Mouse (Mus musculus) cerebellum, postnatal 14 days (tissue): Measurements from ENCODE around the gene Mmp9.

Source experiments
- DNase-seq, 2 experiments: peaks; one replicate each; pipeline ENCODE4 v3.0.0; 2021; ENCODE audit warnings: mixed read lengths in 2 of 2

The Mmp9 gene

DNA sequence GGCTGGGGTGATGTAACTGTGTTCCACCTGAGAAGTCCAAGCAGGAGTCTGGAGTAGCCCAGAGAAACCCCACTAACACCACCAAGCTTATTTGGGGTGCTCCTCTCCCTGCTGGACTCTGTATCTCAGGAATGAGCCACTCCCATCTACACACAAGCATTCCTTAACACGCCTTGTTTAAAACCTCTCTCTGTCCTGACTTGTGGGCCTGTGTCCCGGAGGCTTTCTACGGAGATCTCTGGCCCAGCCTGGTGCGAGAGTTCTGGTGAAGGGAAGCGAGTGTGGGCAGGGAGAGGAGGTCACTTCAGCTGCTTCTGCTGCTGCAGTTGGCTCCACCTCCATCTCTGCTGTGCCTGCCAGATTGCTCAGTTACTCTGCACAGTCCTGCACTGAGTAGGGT is 15.6 kb downstream of the Mmp9 start:
- DNase-seq, result no peak

DNA sequence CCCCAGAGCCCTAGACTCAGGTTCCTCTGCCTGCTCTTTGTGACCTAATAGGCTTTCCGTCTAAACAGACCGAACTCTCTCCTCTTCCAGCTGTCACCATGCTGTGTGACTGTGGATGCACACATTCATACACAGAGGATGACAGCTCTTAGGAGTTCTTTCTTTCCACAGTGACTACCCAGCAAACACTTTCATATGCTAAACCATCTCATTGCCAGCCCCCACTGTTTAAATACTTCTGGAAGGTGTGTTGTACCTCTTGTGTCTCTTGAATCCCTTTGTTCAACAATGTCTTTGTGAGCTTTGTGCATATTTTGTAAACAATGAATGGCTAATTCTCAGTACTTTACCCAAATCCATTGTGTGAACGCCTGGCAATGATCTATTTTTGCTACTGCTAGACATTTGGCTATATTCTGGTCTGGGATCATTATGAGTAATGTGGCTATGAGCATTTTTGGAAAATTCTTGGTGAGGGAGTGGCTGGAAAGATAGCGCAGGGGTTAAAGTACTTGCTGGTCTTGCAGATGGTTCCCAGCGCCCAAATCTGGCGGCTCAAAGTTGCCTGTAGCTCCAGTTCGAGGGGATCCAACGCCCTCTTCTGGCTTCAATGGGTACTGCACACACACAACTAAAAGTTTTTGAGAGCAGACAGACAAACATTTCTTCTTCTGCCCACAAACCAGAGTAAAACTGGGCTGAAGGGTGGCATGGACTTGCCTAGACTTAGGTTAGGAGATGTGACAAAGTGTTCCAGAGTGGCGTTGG is 17.2 kb downstream of the Mmp9 start:
- peak in 1 of 2 experiments; percentile 4 for DNase-seq

- DNase-seq, result peak; percentile 80 to 81
Observed at GRCm38 (mm10) chr2:164960716-164961441, 20.3 kb downstream of the Mmp9 start, which contains the start of gene Slc12a5. Gene Slc12a5, plus strand, starts transcription at chr2:164960802.

DNA sequence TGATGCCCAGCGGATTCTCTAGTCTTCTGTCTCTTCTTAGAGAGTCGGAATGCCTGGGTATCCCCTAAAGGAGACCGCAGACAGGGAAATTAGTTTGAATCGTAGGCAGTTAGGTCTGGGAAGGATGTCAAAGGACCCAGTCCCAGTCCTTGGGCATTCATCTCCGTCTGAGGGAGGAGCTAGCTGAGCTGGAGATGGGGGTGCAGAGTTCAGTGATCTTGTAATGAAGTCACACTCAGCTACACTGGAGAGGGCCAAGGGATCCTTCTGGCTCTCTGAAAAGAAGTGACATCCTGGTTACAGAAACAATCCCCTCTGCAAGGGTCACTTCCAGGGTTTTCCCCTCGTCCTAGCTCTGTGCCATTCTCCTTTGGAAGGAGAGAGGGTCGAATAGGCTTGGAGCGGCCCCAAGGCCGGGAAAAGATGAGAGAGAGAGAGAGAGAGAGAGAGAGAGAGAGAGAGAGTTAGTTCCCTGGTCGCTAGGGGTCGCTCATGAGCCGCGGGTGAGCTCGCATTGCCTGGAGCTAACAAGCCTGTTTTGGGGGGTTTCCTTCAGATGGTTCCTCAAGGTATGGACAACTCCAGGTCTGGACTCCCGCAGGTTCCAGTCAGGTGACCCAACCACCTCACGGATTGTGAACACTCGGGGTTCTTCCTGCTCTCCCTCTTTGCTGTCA is 21.1 kb downstream of the Mmp9 start:
- peak; percentile 89 to 96 for DNase-seq

GRCm38 (mm10) chr2:164962183-164962580 is 21.6 kb downstream of the Mmp9 start:
- DNase-seq, result no peak

DNA sequence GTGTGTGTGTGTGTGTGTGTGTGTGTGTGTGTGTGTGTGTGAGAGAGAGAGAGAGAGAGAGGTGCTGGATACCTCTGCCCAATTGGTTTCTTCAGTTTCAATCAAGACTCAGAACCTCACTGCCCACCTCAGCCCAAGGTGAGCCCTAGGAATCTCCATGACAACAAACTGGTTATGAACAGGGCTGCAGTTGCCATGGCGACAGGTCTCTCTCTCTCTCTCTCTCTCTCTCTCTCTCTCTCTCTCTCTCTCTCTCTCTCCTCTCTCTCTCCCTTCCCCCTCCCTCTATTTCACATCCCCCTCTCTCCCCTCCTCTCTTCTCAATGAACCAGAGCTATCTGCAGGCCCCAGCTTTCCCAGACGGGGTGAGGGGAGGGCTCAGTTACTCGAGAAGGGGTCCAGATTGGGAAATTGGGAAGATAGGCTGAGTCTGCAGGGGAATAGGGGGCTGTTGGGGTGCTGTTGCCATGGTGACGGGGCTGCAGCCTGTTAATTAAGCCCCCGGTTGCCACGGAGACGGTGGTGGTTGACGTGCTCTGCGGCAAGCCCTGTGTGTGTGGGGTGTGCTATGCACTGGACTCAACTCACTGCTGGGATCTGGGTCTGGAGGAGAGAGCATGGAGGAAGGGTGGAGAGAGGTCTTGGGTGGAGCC is 23.8 kb downstream of the Mmp9 start:
- peak; percentile 46 to 71 for DNase-seq

- DNase-seq, result no peak
Observed at GRCm38 (mm10) chr2:164964981-164965380, 24.4 kb downstream of the Mmp9 start.

- DNase-seq, result no peak
Observed at GRCm38 (mm10) chr2:164966381-164966780, 25.8 kb downstream of the Mmp9 start.

DNA sequence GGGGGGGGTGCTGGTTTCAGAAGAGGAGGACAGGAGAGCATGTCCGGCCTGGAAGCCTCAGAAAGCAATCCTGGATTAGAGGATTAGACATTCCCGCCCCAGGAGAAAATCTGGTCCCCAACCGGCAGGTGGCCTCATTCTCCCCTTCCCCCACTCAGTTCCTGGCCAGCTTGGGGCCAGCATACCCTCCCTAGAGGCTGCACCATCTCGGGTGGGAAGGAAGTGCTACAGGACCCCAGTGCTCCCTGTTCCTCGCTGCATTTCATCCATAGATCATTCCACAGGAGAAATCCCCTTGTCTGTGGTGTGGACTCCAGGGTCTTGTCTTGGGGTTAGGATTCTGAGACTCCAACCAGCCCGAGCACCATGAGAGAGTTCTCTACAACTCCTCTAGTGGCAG is 26.6 kb downstream of the Mmp9 start:
- DNase-seq, result peak in 1 of 2 experiments; percentile 45

- DNase-seq, result peak; percentile 87 to 90
Observed at GRCm38 (mm10) chr2:164967761-164968440, 27.3 kb downstream of the Mmp9 start.

- DNase-seq, result peak; percentile 69 to 70
Observed at GRCm38 (mm10) chr2:164968451-164968851, 27.9 kb downstream of the Mmp9 start.

DNA sequence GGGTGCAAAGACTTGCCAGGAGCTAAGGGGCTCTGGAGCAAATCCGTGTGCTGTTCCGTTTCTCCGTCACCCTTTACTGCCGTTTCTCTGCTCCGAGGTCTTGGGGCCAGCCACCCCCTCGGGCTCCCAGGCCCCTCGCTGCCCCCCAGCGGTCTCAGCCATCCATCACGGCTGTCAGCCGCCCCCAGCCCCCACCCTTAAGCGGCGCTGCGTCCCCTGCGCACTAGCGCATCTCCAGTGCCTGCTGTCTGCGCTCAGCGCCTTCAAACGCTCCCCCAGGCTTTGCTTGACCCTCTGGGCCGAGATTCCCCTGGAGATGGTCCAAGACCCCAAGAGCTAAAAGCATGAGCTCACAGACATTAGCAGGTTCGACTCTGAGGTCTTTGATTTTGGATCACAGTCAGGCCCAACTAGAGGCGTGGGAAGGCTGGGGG is 28.8 kb downstream of the Mmp9 start:
- DNase-seq, result peak; percentile 67 to 68

DNA sequence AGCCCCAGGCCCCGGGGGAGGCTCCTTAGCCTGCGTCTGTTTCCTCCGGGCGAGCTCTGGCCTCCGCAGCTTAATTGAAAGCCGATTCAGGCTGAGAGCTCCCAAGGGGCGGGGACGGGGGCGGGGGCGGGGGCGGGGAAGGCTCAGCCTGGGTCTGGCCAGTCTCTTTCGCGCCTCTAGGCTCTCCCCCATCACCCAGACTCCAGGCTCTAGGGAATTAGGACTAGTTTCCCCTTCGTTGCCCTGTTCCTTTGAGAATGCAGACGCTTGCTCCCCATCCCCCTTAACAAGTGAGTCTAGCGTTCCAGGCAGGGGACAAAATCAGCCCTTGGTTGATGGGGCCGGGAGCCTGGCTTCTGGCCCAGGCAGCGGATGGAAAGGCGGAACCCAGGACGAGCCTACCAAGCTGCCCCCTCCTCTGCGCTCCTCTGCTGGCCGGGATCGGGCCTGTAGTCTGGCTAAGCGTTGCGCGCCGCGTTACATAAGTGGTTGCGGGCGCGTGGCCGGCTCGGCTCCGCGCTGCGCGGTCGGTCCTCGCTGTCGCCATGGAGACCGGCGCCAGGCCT is 30.1 kb downstream of the Mmp9 start:
- DNase-seq, result peak; percentile 86 to 91

- no peak for DNase-seq
Observed at GRCm38 (mm10) chr2:164972646-164973045, 32.1 kb downstream of the Mmp9 start.

GRCm38 (mm10) chr2:164975611-164976010 is 35.0 kb downstream of the Mmp9 start:
- peak; percentile 66 to 75 for DNase-seq

GRCm38 (mm10) chr2:164979749-164980148 is 39.2 kb downstream of the Mmp9 start:
- DNase-seq, result no peak

DNA sequence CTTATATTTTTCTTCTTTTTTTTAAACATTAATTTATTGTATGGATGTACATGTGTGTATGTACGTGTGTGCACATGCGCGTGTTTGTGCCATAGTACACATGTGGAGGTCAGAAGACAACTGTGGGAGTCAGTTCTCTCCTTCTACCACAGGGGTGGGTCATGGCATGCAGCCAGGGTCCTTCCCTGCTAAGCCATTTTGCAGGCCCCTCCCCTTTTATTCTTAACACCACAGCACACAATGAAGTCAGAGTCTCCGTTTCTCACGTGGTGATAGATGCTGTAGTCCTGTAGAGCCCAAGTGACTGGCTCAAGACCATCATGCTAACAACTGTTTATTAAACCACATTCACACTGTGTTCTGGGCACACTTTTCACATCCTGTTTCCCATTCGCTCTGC is 45.4 kb downstream of the Mmp9 start:
- DNase-seq, result peak; percentile 47 to 68

- peak; percentile 75 to 81 for DNase-seq
Observed at GRCm38 (mm10) chr2:164986371-164987027, 45.9 kb downstream of the Mmp9 start.

DNA sequence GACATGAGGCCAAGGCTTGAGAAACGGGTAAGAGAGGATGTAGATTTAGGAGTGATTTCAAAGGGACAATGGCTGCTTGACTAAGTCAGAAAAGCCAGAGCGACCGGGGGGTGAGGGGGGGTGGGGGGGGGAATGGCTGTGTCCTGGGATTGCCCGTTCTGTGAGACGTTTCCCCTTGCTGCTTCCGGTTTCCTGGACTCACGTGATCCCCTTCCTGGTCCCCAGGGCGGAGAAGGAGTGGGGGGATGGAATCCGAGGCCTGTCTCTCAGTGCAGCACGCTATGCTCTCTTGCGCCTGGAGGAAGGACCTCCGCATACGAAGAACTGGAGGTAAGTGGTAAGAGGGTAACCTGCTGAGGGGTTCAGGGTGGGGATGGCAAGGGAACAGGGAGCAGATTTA is 48.2 kb downstream of the Mmp9 start:
- DNase-seq, result peak in 1 of 2 experiments; percentile 5

- DNase-seq, result peak in 1 of 2 experiments; percentile 6
Observed at GRCm38 (mm10) chr2:164991111-164991510, 50.5 kb downstream of the Mmp9 start.

GRCm38 (mm10) chr2:164991808-164992207 is 51.2 kb downstream of the Mmp9 start:
- DNase-seq, result peak in 1 of 2 experiments; percentile 23
